ENCODE assay signal across 20 mouse cellular contexts in genomic region chr6:77838653-77839052, GRCm38 (mm10).
DNase-seq lines count a peak whose midpoint lies in the region; ATAC-seq lines count a peak whose summit lies in the region.
"Had no signal": no experiment of that assay in that cellular context is flagged by ENCODE, and none has a peak within 500 bp of the region (broad histone marks: within the 10 kb centered on the region; RNA-seq: fewer than 3 reads in every experiment).

No protein-coding gene starts in this region.

- DNase-seq in cerebellum, adult 9-10 months: peak; percentile 43
- no peak for DNase-seq in cerebellum, adult 11 months
- peak; percentile 35 for DNase-seq in layer of hippocampus, adult 11-12 months (ENCODE audit: low spot score)
- DNase-seq in layer of hippocampus, postnatal 25 days (ENCODE audit: extremely low spot score in 1 of 2, low spot score in 1 of 2): no peak
- DNase-seq in embryonic facial prominence, embryonic 14.5 days (ENCODE audit: low spot score): peak; percentile 47
- peak; percentile 59 for DNase-seq in layer of hippocampus, adult 9-11 months
- DNase-seq in heart, postnatal 25 days (ENCODE audit: low spot score): no peak
- DNase-seq: adrenal gland, adult 8-10 months; heart, adult 18-20 months; kidney, adult 18-20 months; kidney, postnatal 25 days; left cerebral cortex, postnatal 4 days; lung, adult 2 months; lung, postnatal 4 days; spleen, adult 18-20 months; thymus, adult 18-20 months had no signal

- no peak overlapping the region for H3K4me2 ChIP-seq in embryonic facial prominence, embryonic 14.5 days (ENCODE audit: low read depth, low read length)
- H3K4me2 ChIP-seq: embryonic facial prominence, embryonic 13.5 days; heart, embryonic 15.5 days; midbrain, embryonic 12.5 days had no signal

- intact Hi-C loops in heart, postnatal 25 days (cut with DNase I): no loop called here

- no peaks in the 10 kb centered on the region for H3K36me3 ChIP-seq in embryonic facial prominence, embryonic 14.5 days (ENCODE audit: control insufficient read depth, insufficient read depth, low read length)
- H3K36me3 ChIP-seq: embryonic facial prominence, embryonic 13.5 days; heart, embryonic 15.5 days; midbrain, embryonic 12.5 days had no signal

- H3K4me3 ChIP-seq in embryonic facial prominence, embryonic 14.5 days (ENCODE audit: low read depth, low read length): no peak overlapping the region
- H3K4me3 ChIP-seq: embryonic facial prominence, embryonic 13.5 days; heart, embryonic 15.5 days; midbrain, embryonic 12.5 days had no signal

- no peaks in the 10 kb centered on the region; the same call in 1 of the 2 replicates for H3K4me1 ChIP-seq in embryonic facial prominence, embryonic 14.5 days (ENCODE audit: control insufficient read depth, insufficient read depth, low read length)
- H3K4me1 ChIP-seq: heart, embryonic 15.5 days; midbrain, embryonic 12.5 days had no signal

- H3K27ac ChIP-seq in embryonic facial prominence, embryonic 14.5 days (replicated peaks; ENCODE audit: low read depth, low read length): no peak overlapping the region
- H3K27ac ChIP-seq: embryonic facial prominence, embryonic 13.5 days; heart, embryonic 15.5 days; midbrain, embryonic 12.5 days had no signal

- ATAC-seq in embryonic facial prominence, embryonic 14.5 days (ENCODE audit: low read depth): no peak
- no peak for ATAC-seq in megakaryocyte, adult 5-6 weeks (ENCODE audit: poor library complexity, severe bottlenecking)

- H3K9me3 ChIP-seq in embryonic facial prominence, embryonic 14.5 days (ENCODE audit: control insufficient read depth, low read length): no peaks in the 10 kb centered on the region
- H3K9me3 ChIP-seq: embryonic facial prominence, embryonic 13.5 days; heart, embryonic 15.5 days; midbrain, embryonic 12.5 days had no signal

- H3K27me3 ChIP-seq in embryonic facial prominence, embryonic 14.5 days (replicated peaks; ENCODE audit: control insufficient read depth, insufficient read depth, low read length): no peaks in the 10 kb centered on the region
- H3K27me3 ChIP-seq: embryonic facial prominence, embryonic 13.5 days; heart, embryonic 15.5 days; midbrain, embryonic 12.5 days had no signal

- no peak overlapping the region for H3K9ac ChIP-seq in embryonic facial prominence, embryonic 14.5 days (ENCODE audit: low read depth, low read length)
- H3K9ac ChIP-seq: embryonic facial prominence, embryonic 13.5 days; heart, embryonic 15.5 days; midbrain, embryonic 12.5 days had no signal

Comparison
In these comparisons a context has a peak if more than half of its experiments do, and no peak if none do; other contexts are left out.
1. DNase-seq: peak in cerebellum, adult 9-10 months (single experiment), layer of hippocampus, adult 11-12 months (single experiment), embryonic facial prominence, embryonic 14.5 days (single experiment) and layer of hippocampus, adult 9-11 months (single experiment); none in cerebellum, adult 11 months (single experiment), layer of hippocampus, postnatal 25 days (0 of 2) and heart, postnatal 25 days (single experiment).